Mouse (Mus musculus) hindbrain, embryonic 14.5 days (tissue): ENCODE measurements around the gene Tgoln1. TPM values are rescaled to one million over a fixed set of nuclear protein-coding genes. Genes with fewer than 3 reads are reported as not detected.

ENCODE experiments used
- ATAC-seq: fragments of 200-750 bp; cut with Nextera tagmentation; 2 replicates; pipeline ENCODE4 v1.8.0; 2017; ENCODE audit warnings: moderate number of reproducible peaks, mild to moderate bottlenecking, moderate TSS enrichment, moderate library complexity; ENCODE audit not compliant: low FRiP score
- DNase-seq: peaks from one replicate; pipeline ENCODE4 v3.0.0-alpha.2; 2015; ENCODE audit warnings: low spot score
- H3K27ac ChIP-seq: fragments of 300-500 bp; sonication (generic); 2 replicates; pipeline ENCODE4 v1.5.1; 2014; ENCODE audit warnings: mild to moderate bottlenecking, moderate library complexity
- H3K27me3 ChIP-seq: fragments of 300-500 bp; sonication (generic); 2 replicates; pipeline ENCODE4 v1.6.1; 2014; ENCODE audit warnings: mild to moderate bottlenecking, low read length, mixed read lengths; ENCODE audit not compliant: control insufficient read depth, insufficient read depth
- H3K36me3 ChIP-seq: fragments of 300-500 bp; sonication (generic); replicated peaks from 2 replicates; pipeline ENCODE4 v1.6.1; 2014; ENCODE audit not compliant: control insufficient read depth, insufficient read depth
- H3K4me1 ChIP-seq: fragments of 300-500 bp; sonication (generic); replicated peaks from 2 replicates; pipeline ENCODE4 v1.6.1; 2014; ENCODE audit warnings: antibody characterized with exemption, low read length, mixed read lengths; ENCODE audit not compliant: control insufficient read depth, insufficient read depth
- H3K4me2 ChIP-seq: fragments of 300-500 bp; sonication (generic); replicated peaks from 2 replicates; pipeline ENCODE4 v1.6.1; 2014; ENCODE audit warnings: mild to moderate bottlenecking, moderate library complexity
- H3K4me3 ChIP-seq: fragments of 300-500 bp; sonication (generic); replicated peaks from 2 replicates; pipeline ENCODE4 v1.5.1; 2014; ENCODE audit warnings: mild to moderate bottlenecking, low read length
- H3K9ac ChIP-seq: fragments of 300-500 bp; sonication (generic); 2 replicates; pipeline ENCODE4 v1.6.1; 2014
- H3K9me3 ChIP-seq: fragments of 300-500 bp; sonication (generic); 2 replicates; pipeline ENCODE4 v1.6.1; 2016; ENCODE audit warnings: low read length; ENCODE audit not compliant: control insufficient read depth
- WGBS: fragments of 180-500 bp; shearing (Covaris S2); extraction: QIAGEN DNeasy Blood & Tissue Kit; methylation state at CpG from one replicate; pipeline ENCODE4 v1.1.7; 2014; 5-methylcytosine and 5-hydroxymethylcytosine counted together
- polyA plus RNA-seq: library from polyadenylated mRNA; unstranded; fragments of >200 nt; fragmentation: Nextera tagmentation; extraction: Ambion mirVana; gene quantifications from 2 replicates; pipeline ENCODE4 v1.2.1, GENCODE M21; 2014

Gene Tgoln1
- polyA plus RNA-seq, 1 experiment from 2014 or later = 43.0 TPM

GRCm38 (mm10) chr6:72588307-72588706 lies 28.5 kb downstream of the Tgoln1 start:
- ATAC-seq (no peak), DNase-seq (no peak)
- Histone ChIP-seq H3K4me1 (no peaks in the 10 kb centered on the region), H3K9me3 (no peaks in the 10 kb centered on the region), H3K4me2 (no peak overlapping the region), H3K4me3 (no peak overlapping the region), H3K36me3 (0 out of 2 replicates have a peak, but pooled peaks cover 7% of the 10 kb centered on the region), H3K27me3 (no peaks in the 10 kb centered on the region), H3K27ac (no peak overlapping the region), H3K9ac (no peak overlapping the region)

GRCm38 (mm10) chr6:72586701-72587100 lies 30.1 kb downstream of the Tgoln1 start:
- 76% methylated on average over 3 of the region's 3 CpGs for WGBS
- DNase-seq = no peak
- no peak overlapping the region for H3K4me3 ChIP-seq
- H3K36me3 ChIP-seq = 0 out of 2 replicates have a peak, but pooled peaks cover 7% of the 10 kb centered on the region
- H3K27ac ChIP-seq = no peak overlapping the region
- H3K9ac ChIP-seq = no peak overlapping the region
- H3K4me1 ChIP-seq = no peaks in the 10 kb centered on the region
- no peaks in the 10 kb centered on the region for H3K9me3 ChIP-seq
- no peak for ATAC-seq
- no peaks in the 10 kb centered on the region for H3K27me3 ChIP-seq
- H3K4me2 ChIP-seq = no peak overlapping the region

- Histone ChIP-seq H3K4me3 (no peak overlapping the region), H3K9ac (no peak overlapping the region), H3K27ac (no peak overlapping the region), H3K4me2 (no peak overlapping the region), H3K9me3 (no peaks in the 10 kb centered on the region), H3K27me3 (no peaks in the 10 kb centered on the region), H3K4me1 (no peaks in the 10 kb centered on the region), H3K36me3 (peaks cover 19% of the 10 kb centered on the region)
- no peak for ATAC-seq
- DNase-seq = no peak
- 85% methylated on average over 11 of the region's 11 CpGs for WGBS
Observed at GRCm38 (mm10) chr6:72584154-72584553, 32.6 kb downstream of the Tgoln1 start.

- no peak for DNase-seq
- H3K4me2 ChIP-seq = no peak overlapping the region
- H3K27me3 ChIP-seq = no peaks in the 10 kb centered on the region
- WGBS = 86% methylated on average over 4 of the region's 4 CpGs
- no peaks in the 10 kb centered on the region for H3K4me1 ChIP-seq
- H3K9me3 ChIP-seq = no peaks in the 10 kb centered on the region
- peaks cover 19% of the 10 kb centered on the region for H3K36me3 ChIP-seq
- no peak overlapping the region for H3K4me3 ChIP-seq
- no peak overlapping the region for H3K27ac ChIP-seq
- H3K9ac ChIP-seq = no peak overlapping the region
- ATAC-seq = no peak
Observed at GRCm38 (mm10) chr6:72583211-72583839, 33.5 kb downstream of the Tgoln1 start.

- Histone ChIP-seq H3K4me2 (no peak overlapping the region), H3K36me3 (peaks cover 13% of the 10 kb centered on the region), H3K4me1 (no peaks in the 10 kb centered on the region), H3K27me3 (no peaks in the 10 kb centered on the region), H3K4me3 (no peak overlapping the region), H3K9me3 (no peaks in the 10 kb centered on the region), H3K27ac (no peak overlapping the region), H3K9ac (no peak overlapping the region)
- ATAC-seq = no peak
- WGBS = 77% methylated on average over 11 of the region's 11 CpGs
- no peak for DNase-seq
Observed at GRCm38 (mm10) chr6:72581625-72582382, 35.0 kb downstream of the Tgoln1 start.

GRCm38 (mm10) chr6:72576041-72576440 lies 40.8 kb downstream of the Tgoln1 start:
- Histone ChIP-seq H3K4me1 (no peaks in the 10 kb centered on the region), H3K9ac (no peak overlapping the region), H3K27ac (no peak overlapping the region), H3K36me3 (peaks cover 26% of the 10 kb centered on the region), H3K27me3 (no peaks in the 10 kb centered on the region), H3K4me3 (no peak overlapping the region), H3K9me3 (no peaks in the 10 kb centered on the region), H3K4me2 (no peak overlapping the region)
- ATAC-seq (no peak), DNase-seq (no peak)
- 95% methylated on average over 3 of the region's 3 CpGs for WGBS

- Histone ChIP-seq H3K36me3 (peaks cover 20% of the 10 kb centered on the region), H3K27ac (no peak overlapping the region), H3K27me3 (no peaks in the 10 kb centered on the region), H3K9me3 (no peaks in the 10 kb centered on the region), H3K4me3 (no peak overlapping the region), H3K9ac (no peak overlapping the region), H3K4me2 (no peak overlapping the region), H3K4me1 (no peaks in the 10 kb centered on the region)
- no peak for ATAC-seq
- WGBS = 63% methylated on average over 3 of the region's 3 CpGs
- no peak for DNase-seq
Observed at GRCm38 (mm10) chr6:72571826-72572225, 45.0 kb downstream of the Tgoln1 start.

- Histone ChIP-seq H3K27me3 (no peaks in the 10 kb centered on the region), H3K9me3 (no peaks in the 10 kb centered on the region), H3K4me2 (no peak overlapping the region), H3K4me1 (peaks cover 2% of the 10 kb centered on the region; the same call in 1 of the 2 replicates), H3K27ac (no peak overlapping the region), H3K36me3 (peaks cover 20% of the 10 kb centered on the region), H3K9ac (no peak overlapping the region), H3K4me3 (no peak overlapping the region)
- ATAC-seq (no peak), DNase-seq (no peak)
- 79% methylated on average over 10 of the region's 10 CpGs for WGBS
Observed at GRCm38 (mm10) chr6:72570644-72571397, 46.0 kb downstream of the Tgoln1 start.

- WGBS = 86% methylated on average over 10 of the region's 10 CpGs
- H3K4me1 ChIP-seq = peaks cover 3% of the 10 kb centered on the region; the same call in 1 of the 2 replicates
- no peak overlapping the region for H3K4me2 ChIP-seq
- ATAC-seq = no peak
- no peaks in the 10 kb centered on the region for H3K27me3 ChIP-seq
- H3K9me3 ChIP-seq = no peaks in the 10 kb centered on the region
- DNase-seq = no peak
- H3K27ac ChIP-seq = no peak overlapping the region
- peaks cover 19% of the 10 kb centered on the region for H3K36me3 ChIP-seq
- no peak overlapping the region for H3K9ac ChIP-seq
- H3K4me3 ChIP-seq = no peak overlapping the region
Observed at GRCm38 (mm10) chr6:72568736-72569135, 48.1 kb downstream of the Tgoln1 start.
